In the genomic region with DNA sequence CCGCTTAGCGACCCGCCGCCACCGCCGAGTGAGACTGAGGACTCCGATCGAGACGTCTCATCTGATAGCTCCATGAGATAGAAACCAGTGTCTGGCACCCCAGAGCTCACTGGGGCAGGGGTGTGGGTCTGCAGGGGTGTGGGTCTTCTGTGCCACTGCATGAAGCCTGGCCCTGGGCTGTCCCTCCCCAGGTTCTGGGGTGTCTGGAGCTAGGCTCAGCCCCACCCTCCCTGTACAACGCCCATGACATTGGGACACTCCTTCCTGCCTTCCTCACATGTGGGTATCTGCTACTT, we compare ENCODE assay signal across 7 mouse cellular contexts. TPM values are rescaled to one million over a fixed set of nuclear protein-coding genes. Genes with fewer than 3 reads are reported as not detected.
DNase-seq lines count a peak whose midpoint lies in the region; ATAC-seq and TF ChIP-seq lines count a peak whose summit lies in the region.

No protein-coding gene starts in this region.

- no peak for TF ChIP-seq CTCF in G1E (IDR thresholded peaks at IDR 0.05; ENCODE audit: low read depth, low read length)

- H3K27ac ChIP-seq in kidney, embryonic 15.5 days = peak overlapping the region; percentile 64; the same call in 1 of the 2 replicates
- H3K27ac ChIP-seq in embryonic facial prominence, embryonic 14.5 days (replicated peaks; ENCODE audit: low read depth, low read length) = peak overlapping the region; percentile 33; the same call in 1 of the 2 replicates
- peak overlapping the region; percentile 72 for H3K27ac ChIP-seq in limb, embryonic 15.5 days

- no peaks in the 10 kb centered on the region for H3K9me3 ChIP-seq in kidney, embryonic 15.5 days (replicated peaks)
- H3K9me3 ChIP-seq in G1E (replicated peaks) = no peaks in the 10 kb centered on the region
- H3K9me3 ChIP-seq in embryonic facial prominence, embryonic 14.5 days (ENCODE audit: control insufficient read depth, low read length) = no peaks in the 10 kb centered on the region
- H3K9me3 ChIP-seq in limb, embryonic 15.5 days = no peaks in the 10 kb centered on the region

- H3K9ac ChIP-seq in kidney, embryonic 15.5 days = no peak overlapping the region
- no peak overlapping the region for H3K9ac ChIP-seq in embryonic facial prominence, embryonic 14.5 days (ENCODE audit: low read depth, low read length)
- H3K9ac ChIP-seq in limb, embryonic 15.5 days = no peak overlapping the region

- no peak overlapping the region for H3K4me2 ChIP-seq in kidney, embryonic 15.5 days
- no peak overlapping the region for H3K4me2 ChIP-seq in embryonic facial prominence, embryonic 14.5 days (ENCODE audit: low read depth, low read length)
- no peak overlapping the region for H3K4me2 ChIP-seq in limb, embryonic 15.5 days

- ATAC-seq in kidney, embryonic 15.5 days (replicated peaks; ENCODE audit: low FRiP score) = no peak
- ATAC-seq in G1E (ENCODE audit: extremely low read depth, insufficient number of reproducible peaks, low FRiP score, poor library complexity, severe bottlenecking) = no peak
- ATAC-seq in embryonic facial prominence, embryonic 14.5 days (ENCODE audit: low read depth) = no peak
- no peak for ATAC-seq in limb, embryonic 15.5 days (ENCODE audit: insufficient number of reproducible peaks, low FRiP score, low TSS enrichment, low read depth)

- peaks cover 50% of the 10 kb centered on the region for H3K4me1 ChIP-seq in kidney, embryonic 15.5 days
- H3K4me1 ChIP-seq in G1E (ENCODE audit: insufficient read depth, low read depth, low read length) = peaks cover 54% of the 10 kb centered on the region
- H3K4me1 ChIP-seq in embryonic facial prominence, embryonic 14.5 days (ENCODE audit: control insufficient read depth, insufficient read depth, low read length) = peaks cover 7% of the 10 kb centered on the region; the same call in 1 of the 2 replicates
- H3K4me1 ChIP-seq in limb, embryonic 15.5 days = peaks cover 39% of the 10 kb centered on the region

- 56% methylated on average over 10 of the region's 10 CpGs for WGBS in kidney, embryonic 15.5 days
- WGBS in embryonic facial prominence, embryonic 14.5 days = 57% methylated on average over 10 of the region's 10 CpGs
- WGBS in limb, embryonic 15.5 days = 60% methylated on average over 10 of the region's 10 CpGs

- no peak for DNase-seq in kidney, adult 9 months
- no peak for DNase-seq in G1E (ENCODE audit: low spot score)
- no peak for DNase-seq in embryonic facial prominence, embryonic 14.5 days (ENCODE audit: low spot score)
- DNase-seq in adrenal gland, adult 2 months = no peak
- DNase-seq in layer of hippocampus, adult 11-12 months (ENCODE audit: low spot score) = no peak

- H3K27me3 ChIP-seq in kidney, embryonic 15.5 days = no peaks in the 10 kb centered on the region
- no peaks in the 10 kb centered on the region for H3K27me3 ChIP-seq in G1E (ENCODE audit: insufficient read depth, low read length)
- no peaks in the 10 kb centered on the region for H3K27me3 ChIP-seq in embryonic facial prominence, embryonic 14.5 days (replicated peaks; ENCODE audit: control insufficient read depth, insufficient read depth, low read length)
- H3K27me3 ChIP-seq in limb, embryonic 15.5 days = no peaks in the 10 kb centered on the region

- H3K4me3 ChIP-seq in kidney, embryonic 15.5 days (replicated peaks) = no peak overlapping the region
- H3K4me3 ChIP-seq in G1E (ENCODE audit: low read depth, low read length) = peak overlapping the region; percentile 54; the same call in 1 of the 2 replicates
- H3K4me3 ChIP-seq in embryonic facial prominence, embryonic 14.5 days (ENCODE audit: low read depth, low read length) = no peak overlapping the region
- no peak overlapping the region for H3K4me3 ChIP-seq in limb, embryonic 15.5 days

- peaks cover 70% of the 10 kb centered on the region for H3K36me3 ChIP-seq in kidney, embryonic 15.5 days
- peaks cover 92% of the 10 kb centered on the region for H3K36me3 ChIP-seq in G1E (replicated peaks)
- peaks cover 61% of the 10 kb centered on the region for H3K36me3 ChIP-seq in embryonic facial prominence, embryonic 14.5 days (ENCODE audit: control insufficient read depth, insufficient read depth, low read length)
- H3K36me3 ChIP-seq in limb, embryonic 15.5 days = peaks cover 63% of the 10 kb centered on the region

RNA-seq across cellular contexts. Expression of a gene that starts 5.8 kb away (rescaled TPM):
- 2,116 and 2,124 TPM in 2 replicates for polyA plus RNA-seq in kidney, embryonic 15.5 days (2015; fragmentation: Nextera tagmentation; extraction: Ambion mirVana)
- 10,890 and 12,360 TPM in 2 replicates for total RNA-seq in G1E (2014; fragmentation: Nextera tagmentation)
- 2,600 and 3,109 TPM in 2 replicates for total RNA-seq in G1E (2017)
- polyA plus RNA-seq in G1E (2012) = 26,904 and 30,061 TPM in 2 replicates
- 1,831 and 1,850 TPM in 2 replicates for polyA plus RNA-seq in embryonic facial prominence, embryonic 14.5 days (2014; fragmentation: Nextera tagmentation; extraction: Ambion mirVana)
- polyA plus RNA-seq in limb, embryonic 15.5 days (2015; fragmentation: Nextera tagmentation; extraction: Ambion mirVana) = 1,547 and 1,728 TPM in 2 replicates
- total RNA-seq in adrenal gland, adult 2 months (2021) = 1,000 to 10,000 TPM; 2,613 to 2,674 TPM
- polyA plus RNA-seq in adrenal gland, adult 2 months (2012; rRNA removed) = 2,736 and 3,470 TPM in 2 replicates

RNA-seq across cellular contexts. Expression of a gene that starts 15.5 kb away (rescaled TPM):
- polyA plus RNA-seq in kidney, embryonic 15.5 days (2015; fragmentation: Nextera tagmentation; extraction: Ambion mirVana) = 9.6 and 10.4 TPM in 2 replicates
- total RNA-seq in G1E (2014; fragmentation: Nextera tagmentation) = 20.4 and 25.1 TPM in 2 replicates
- 12.3 and 14.5 TPM in 2 replicates for total RNA-seq in G1E (2017)
- polyA plus RNA-seq in G1E (2012) = 26.9 and 31.7 TPM in 2 replicates
- 37.9 and 43.7 TPM in 2 replicates for polyA plus RNA-seq in embryonic facial prominence, embryonic 14.5 days (2014; fragmentation: Nextera tagmentation; extraction: Ambion mirVana)
- polyA plus RNA-seq in limb, embryonic 15.5 days (2015; fragmentation: Nextera tagmentation; extraction: Ambion mirVana) = 26.6 and 46.8 TPM in 2 replicates
- total RNA-seq in adrenal gland, adult 2 months (2021) = 10 to 100 TPM; 13.8 to 21.4 TPM
- polyA plus RNA-seq in adrenal gland, adult 2 months (2012; rRNA removed) = 73.1 and 80.0 TPM in 2 replicates

RNA-seq across cellular contexts. Expression of a gene that starts 28.8 kb away (rescaled TPM):
- 65.0 and 69.0 TPM in 2 replicates for polyA plus RNA-seq in kidney, embryonic 15.5 days (2015; fragmentation: Nextera tagmentation; extraction: Ambion mirVana)
- total RNA-seq in G1E (2014; fragmentation: Nextera tagmentation) (56.9 and 61.0 TPM in 2 replicates), G1E (2017) (87.7 and 89.2 TPM in 2 replicates)
- 53.4 and 90.0 TPM in 2 replicates for polyA plus RNA-seq in G1E (2012)
- polyA plus RNA-seq in embryonic facial prominence, embryonic 14.5 days (2014; fragmentation: Nextera tagmentation; extraction: Ambion mirVana) = 56.4 and 60.4 TPM in 2 replicates
- 54.4 and 58.0 TPM in 2 replicates for polyA plus RNA-seq in limb, embryonic 15.5 days (2015; fragmentation: Nextera tagmentation; extraction: Ambion mirVana)
- 10 to 100 TPM; 40.9 to 51.7 TPM for total RNA-seq in adrenal gland, adult 2 months (2021)
- polyA plus RNA-seq in adrenal gland, adult 2 months (2012; rRNA removed) = 8.0 and 12.0 TPM in 2 replicates

RNA-seq across cellular contexts. Expression of a gene that starts 31.0 kb away (rescaled TPM):
- 141 and 151 TPM in 2 replicates for polyA plus RNA-seq in kidney, embryonic 15.5 days (2015; fragmentation: Nextera tagmentation; extraction: Ambion mirVana)
- total RNA-seq in G1E (2014; fragmentation: Nextera tagmentation) = 494 and 557 TPM in 2 replicates
- total RNA-seq in G1E (2017) = 211 and 243 TPM in 2 replicates
- polyA plus RNA-seq in G1E (2012) = 269 and 275 TPM in 2 replicates
- 76.7 and 90.8 TPM in 2 replicates for polyA plus RNA-seq in embryonic facial prominence, embryonic 14.5 days (2014; fragmentation: Nextera tagmentation; extraction: Ambion mirVana)
- polyA plus RNA-seq in limb, embryonic 15.5 days (2015; fragmentation: Nextera tagmentation; extraction: Ambion mirVana) = 86.4 and 87.0 TPM in 2 replicates
- total RNA-seq in adrenal gland, adult 2 months (2021) = 10 to 100 TPM; 20.4 to 25.5 TPM
- polyA plus RNA-seq in adrenal gland, adult 2 months (2012; rRNA removed) = 25.2 and 28.7 TPM in 2 replicates

RNA-seq across cellular contexts. Expression of a gene that starts 31.1 kb away (rescaled TPM):
- polyA plus RNA-seq in kidney, embryonic 15.5 days (2015; fragmentation: Nextera tagmentation; extraction: Ambion mirVana) = 220 and 238 TPM in 2 replicates
- total RNA-seq in G1E (2014; fragmentation: Nextera tagmentation) = 51.3 and 59.6 TPM in 2 replicates
- total RNA-seq in G1E (2017) = 143 and 156 TPM in 2 replicates
- 114 and 162 TPM in 2 replicates for polyA plus RNA-seq in G1E (2012)
- 198 and 205 TPM in 2 replicates for polyA plus RNA-seq in embryonic facial prominence, embryonic 14.5 days (2014; fragmentation: Nextera tagmentation; extraction: Ambion mirVana)
- polyA plus RNA-seq in limb, embryonic 15.5 days (2015; fragmentation: Nextera tagmentation; extraction: Ambion mirVana) = 210 and 220 TPM in 2 replicates
- 100 to 1,000 TPM; 162 to 208 TPM for total RNA-seq in adrenal gland, adult 2 months (2021)
- polyA plus RNA-seq in adrenal gland, adult 2 months (2012; rRNA removed) = 44.2 and 45.1 TPM in 2 replicates
